Mouse (Mus musculus) CH12.LX (cell line): ENCODE results near the gene Qk. TPM values are rescaled to one million over a fixed set of nuclear protein-coding genes. Genes with fewer than 3 reads are reported as not detected.

Experiments
- DNase-seq: peaks from one replicate; pipeline ENCODE4 v3.0.0-alpha.2; 2013; ENCODE audit errors: extremely low read depth
- H3K27ac ChIP-seq: 2 replicates; pipeline ENCODE4 v1.5.1; 2012; ENCODE audit warnings: low read depth, mild to moderate bottlenecking, control low read depth, moderate library complexity; ENCODE audit not compliant: insufficient read depth
- H3K27me3 ChIP-seq: replicated peaks from 2 replicates; pipeline ENCODE3; 2012; ENCODE audit warnings: inconsistent platforms
- H3K36me3 ChIP-seq, 2 experiments: replicated peaks in 1 of 2; 2 replicates each; pipeline versions ENCODE3 to v1.6.1; 2012; ENCODE audit warnings: inconsistent platforms in 1 of 2, low read length in 1 of 2, mild to moderate bottlenecking in 1 of 2, mixed read lengths in 1 of 2, moderate library complexity in 1 of 2; ENCODE audit not compliant: control insufficient read depth in 1 of 2, insufficient read depth in 1 of 2
- H3K4me1 ChIP-seq, 2 experiments: 2 replicates each; pipeline ENCODE4 v1.6.1; 2012; ENCODE audit warnings: inconsistent platforms in 1 of 2, moderate library complexity in 1 of 2; ENCODE audit not compliant: insufficient read depth in 2 of 2, control insufficient read depth in 1 of 2
- H3K4me2 ChIP-seq: 2 replicates; pipeline ENCODE4 v1.6.1; 2012; ENCODE audit warnings: low read depth, mild to moderate bottlenecking, control low read depth; ENCODE audit not compliant: poor library complexity, insufficient read depth, severe bottlenecking
- H3K4me3 ChIP-seq, 3 experiments: fragments of 150-350 bp in 1 of 3; sonication (generic) in 1 of 3; replicated peaks in 1 of 3; 2 replicates each; pipeline versions ENCODE3 to v1.5.1; 2011 to 2012; ENCODE audit warnings: low read depth in 2 of 3, low read length in 2 of 3, mild to moderate bottlenecking in 2 of 3, moderate library complexity in 2 of 3, control low read depth in 1 of 3, improper control_type of control experiment in 1 of 3, inconsistent platforms in 1 of 3, mixed read lengths in 1 of 3; ENCODE audit not compliant: poor library complexity in 1 of 3
- H3K79me2 ChIP-seq: replicated peaks from 2 replicates; pipeline ENCODE4 v1.6.1; 2012; ENCODE audit warnings: mild to moderate bottlenecking, moderate library complexity; ENCODE audit not compliant: control insufficient read depth, poor library complexity, insufficient read depth, severe bottlenecking; ENCODE audit errors: extremely low read depth
- H3K9ac ChIP-seq: 2 replicates; pipeline ENCODE4 v1.6.1; 2012; ENCODE audit warnings: low read depth, mild to moderate bottlenecking, control low read depth, moderate library complexity; ENCODE audit not compliant: insufficient read depth
- H3K9me3 ChIP-seq: replicated peaks from 2 replicates; pipeline ENCODE3; 2012; ENCODE audit warnings: low read length, inconsistent platforms, mixed read lengths
- CHD1 ChIP-seq: IDR thresholded peaks from 2 replicates; pipeline ENCODE4 v1.6.1; 2012; ENCODE audit warnings: low read depth, low read length, improper control_type of control experiment, inconsistent platforms
- ELF1 ChIP-seq: IDR thresholded peaks from 2 replicates; pipeline ENCODE4 v1.6.1; 2014; ENCODE audit warnings: low read depth, mild to moderate bottlenecking, inconsistent platforms, low read length, improper control_type of control experiment
- EP300 ChIP-seq: IDR thresholded peaks from 2 replicates; pipeline ENCODE4 v1.6.1; 2011; ENCODE audit warnings: low read length, improper control_type of control experiment
- ETS1 ChIP-seq: conservative IDR thresholded peaks from 2 replicates; pipeline ENCODE4 v1.6.1; 2012; ENCODE audit warnings: low read depth, mild to moderate bottlenecking, inconsistent platforms, low read length, improper control_type of control experiment, moderate library complexity
- GABPA ChIP-seq: IDR thresholded peaks from 2 replicates; pipeline ENCODE4 v1.6.1; 2012; ENCODE audit warnings: low read depth, low read length, improper control_type of control experiment, inconsistent platforms; ENCODE audit not compliant: insufficient replicate concordance
- HCFC1 ChIP-seq: IDR thresholded peaks from 2 replicates; pipeline ENCODE4 v1.6.1; 2012; ENCODE audit warnings: low read depth, mild to moderate bottlenecking, inconsistent platforms, low read length, improper control_type of control experiment
- IRF4 ChIP-seq: IDR thresholded peaks from 2 replicates; pipeline ENCODE4 v1.6.1; 2014; ENCODE audit warnings: low read depth, mild to moderate bottlenecking, inconsistent platforms, low read length, improper control_type of control experiment
- JUND ChIP-seq: conservative IDR thresholded peaks from 2 replicates; pipeline ENCODE4 v1.6.1; 2011; ENCODE audit warnings: low read depth, low read length, improper control_type of control experiment
- KAT2A ChIP-seq: IDR thresholded peaks from 2 replicates; pipeline ENCODE4 v1.6.1; 2012; ENCODE audit warnings: low read length, improper control_type of control experiment, inconsistent platforms; ENCODE audit not compliant: insufficient replicate concordance
- MAZ ChIP-seq: IDR thresholded peaks from 2 replicates; pipeline ENCODE4 v1.6.1; 2012; ENCODE audit warnings: low read depth, mild to moderate bottlenecking, inconsistent platforms, low read length, improper control_type of control experiment, moderate library complexity
- MYC ChIP-seq: IDR thresholded peaks from 2 replicates; pipeline ENCODE4 v1.6.1; 2011; ENCODE audit warnings: low read depth, mild to moderate bottlenecking, improper control_type of control experiment, low read length
- POLR2A ChIP-seq: IDR thresholded peaks from 2 replicates; pipeline ENCODE4 v1.6.1; 2011; ENCODE audit warnings: low read depth, mild to moderate bottlenecking, improper control_type of control experiment, low read length
- POLR2AphosphoS2 ChIP-seq: IDR thresholded peaks from 2 replicates; pipeline ENCODE4 v1.6.1; 2011; ENCODE audit warnings: low read depth, low read length, improper control_type of control experiment
- RAD21 ChIP-seq: IDR thresholded peaks from 2 replicates; pipeline ENCODE4 v1.6.1; 2011; ENCODE audit warnings: low read depth, mild to moderate bottlenecking, low read length, improper control_type of control experiment, moderate library complexity
- SIN3A ChIP-seq: IDR thresholded peaks from 2 replicates; pipeline ENCODE4 v1.6.1; 2012; ENCODE audit warnings: low read length, improper control_type of control experiment, inconsistent platforms
- TCF12 ChIP-seq: IDR thresholded peaks from 2 replicates; pipeline ENCODE4 v1.6.1; 2014; ENCODE audit warnings: low read depth, mild to moderate bottlenecking, inconsistent platforms, low read length, improper control_type of control experiment
- USF1 ChIP-seq: IDR thresholded peaks from 2 replicates; pipeline ENCODE4 v1.6.1; 2014; ENCODE audit warnings: low read depth, mild to moderate bottlenecking, inconsistent platforms, low read length, improper control_type of control experiment
- USF2 ChIP-seq: conservative IDR thresholded peaks from 2 replicates; pipeline ENCODE4 v1.6.1; 2011; ENCODE audit warnings: low read depth, low read length, improper control_type of control experiment
- ZKSCAN1 ChIP-seq: IDR thresholded peaks from 2 replicates; pipeline ENCODE4 v1.6.1; 2012; ENCODE audit warnings: low read depth, inconsistent platforms, low read length, improper control_type of control experiment, borderline replicate concordance
- dilution Hi-C: fragments of 300-500 bp; cut with MboI; formaldehyde crosslinking; loops from 2 replicates; pipeline ENCODE4 v1.14.3; 2020; ENCODE audit warnings: low sequenced_read_pairs; ENCODE audit not compliant: extremely low pct_unique_long_range_greater_than_20kb, extremely low pct_ligation_motif_present
- in situ Hi-C: fragments of 300-500 bp; cut with MboI; formaldehyde crosslinking; loops from 3 replicates; pipeline ENCODE4 v1.14.3; 2019; ENCODE audit warnings: low sequenced_read_pairs, low pct_ligation_motif_present, low pct_unique_long_range_greater_than_20kb, mixed read lengths
- polyA plus RNA-seq: library from polyadenylated mRNA; unstranded; fragments of >175 nt; gene quantifications from 2 replicates; pipeline ENCODE4 v1.2.1, GENCODE M21; 2012; ENCODE audit warnings: low read depth; ENCODE audit not compliant: insufficient read length
- total RNA-seq, 2 experiments: library from RNA; depleted of rRNA; stranded (reverse); fragments of 300-350 nt in 1 of 2; fragments of >200 nt in 1 of 2; gene quantifications; 2 replicates each; pipeline ENCODE4 v1.2.3; 2012 to 2014

Gene Qk
- total and polyA plus RNA-seq, 3 experiments, result 22.2 to 51.4 (median 29.3) TPM

- H3K79me2 ChIP-seq, result peaks cover 17% of the 10 kb centered on the region
- H3K4me3 ChIP-seq, result no peak overlapping the region
- no peak for TF ChIP-seq USF2
- TF ChIP-seq IRF4, result no peak
- no peak for TF ChIP-seq POLR2A
- no peak for TF ChIP-seq MAZ
- H3K9ac ChIP-seq, result no peak overlapping the region
- H3K27me3 ChIP-seq, result no peaks in the 10 kb centered on the region
- H3K9me3 ChIP-seq, result no peaks in the 10 kb centered on the region
- no peaks in the 10 kb centered on the region for H3K36me3 ChIP-seq
- dilution Hi-C loops, result no loop called here
- H3K27ac ChIP-seq, result no peak overlapping the region
- H3K4me1 ChIP-seq, result peaks cover 5 to 31% of the 10 kb centered on the region in 2 experiments
- H3K4me2 ChIP-seq, result no peak overlapping the region
- no peak for DNase-seq
- in situ Hi-C loops, result loop anchor here (25.0 kb wide), 2 partner anchors 234 to 434 kb away; no protein-coding TSS in a partner anchor
Observed at GRCm38 (mm10) chr17:10321092-10321491, 1.4 kb upstream of the Qk start.

GRCm38 (mm10) chr17:10320456-10320790, 769 bp upstream of the Qk start:
- Histone ChIP-seq H3K9ac (peak overlapping the region; percentile 85; the same call in 1 of the 2 replicates), H3K4me3 (peak overlapping the region; percentile 68 to 97 (median 96)), H3K27me3 (no peaks in the 10 kb centered on the region), H3K4me2 (no peak overlapping the region), H3K9me3 (no peaks in the 10 kb centered on the region), H3K79me2 (peaks cover 17% of the 10 kb centered on the region), H3K36me3 (no peaks in the 10 kb centered on the region), H3K27ac (no peak overlapping the region), H3K4me1 (peaks cover 0 to 24% of the 10 kb centered on the region in 2 experiments; a peak in 2 of 4 replicates)
- in situ Hi-C loops (loop anchor here (25.0 kb wide), 2 partner anchors 233 to 433 kb away; no protein-coding TSS in a partner anchor), dilution Hi-C loops (no loop called here)
- DNase-seq, result no peak
- TF ChIP-seq ELF1 (no peak), KAT2A (no peak), JUND (no peak), USF1 (no peak), HCFC1 (no peak), TCF12 (no peak), GABPA (no peak), SIN3A (no peak; the same call in 1 of the 2 replicates), MYC (no peak), CHD1 (no peak), ETS1 (no peak), RAD21 (no peak), POLR2AphosphoS2 (no peak), ZKSCAN1 (no peak), MAZ (no peak), EP300 (no peak)
